Mouse (Mus musculus) embryonic facial prominence, embryonic 14.5 days (tissue): ENCODE data around the gene Vamp8. TPM values are rescaled to one million over a fixed set of nuclear protein-coding genes. Genes with fewer than 3 reads are reported as not detected.

Experiments used
- ATAC-seq: fragments of 200-750 bp; cut with Nextera tagmentation; 2 replicates; pipeline ENCODE4 v1.8.0; 2017; ENCODE audit warnings: low read depth, moderate number of reproducible peaks, moderate TSS enrichment
- DNase-seq: peaks from one replicate; pipeline ENCODE4 v3.0.0-alpha.2; 2015; ENCODE audit warnings: low spot score
- H3K27ac ChIP-seq: fragments of 300-500 bp; sonication (generic); replicated peaks from 2 replicates; pipeline ENCODE4 v1.5.1; 2014; ENCODE audit warnings: low read depth, mild to moderate bottlenecking, low read length, moderate library complexity
- H3K27me3 ChIP-seq: fragments of 300-500 bp; sonication (generic); replicated peaks from 2 replicates; pipeline ENCODE4 v1.6.1; 2014; ENCODE audit warnings: low read length; ENCODE audit not compliant: control insufficient read depth, insufficient read depth
- H3K36me3 ChIP-seq: fragments of 300-500 bp; sonication (generic); 2 replicates; pipeline ENCODE4 v1.6.1; 2014; ENCODE audit warnings: low read length, mixed read lengths; ENCODE audit not compliant: control insufficient read depth, insufficient read depth
- H3K4me1 ChIP-seq: fragments of 300-500 bp; sonication (generic); 2 replicates; pipeline ENCODE4 v1.6.1; 2014; ENCODE audit warnings: antibody characterized with exemption, low read length; ENCODE audit not compliant: control insufficient read depth, insufficient read depth
- H3K4me2 ChIP-seq: fragments of 300-500 bp; sonication (generic); 2 replicates; pipeline ENCODE4 v1.6.1; 2014; ENCODE audit warnings: low read depth, mild to moderate bottlenecking, low read length, moderate library complexity, mixed read lengths
- H3K4me3 ChIP-seq: fragments of 300-500 bp; sonication (generic); 2 replicates; pipeline ENCODE4 v1.5.1; 2014; ENCODE audit warnings: low read depth, mild to moderate bottlenecking, low read length
- H3K9ac ChIP-seq: fragments of 300-500 bp; sonication (generic); 2 replicates; pipeline ENCODE4 v1.6.1; 2014; ENCODE audit warnings: low read depth, mild to moderate bottlenecking, low read length, moderate library complexity, mixed read lengths
- H3K9me3 ChIP-seq: fragments of 300-500 bp; sonication (generic); 2 replicates; pipeline ENCODE4 v1.6.1; 2016; ENCODE audit warnings: low read length; ENCODE audit not compliant: control insufficient read depth
- WGBS: fragments of 180-500 bp; shearing (Covaris S2); extraction: QIAGEN DNeasy Blood & Tissue Kit; methylation state at CpG from one replicate; pipeline ENCODE4 v1.1.7; 2014; 5-methylcytosine and 5-hydroxymethylcytosine counted together
- polyA plus RNA-seq: library from polyadenylated mRNA; unstranded; fragments of >200 nt; fragmentation: Nextera tagmentation; extraction: Ambion mirVana; gene quantifications from 2 replicates; pipeline ENCODE4 v1.2.1, GENCODE M21; 2014

The Vamp8 gene
- polyA plus RNA-seq, 1 experiment from 2014 or later = 144 TPM

GRCm38 (mm10) chr6:72347166-72347941 is 43.1 kb downstream of the Vamp8 start, which contains the start of gene 0610030E20Rik:
0610030E20Rik (plus strand) TSS chr6:72347317.
- H3K9me3 ChIP-seq = no peaks in the 10 kb centered on the region
- 0% methylated on average over 46 of the region's 72 CpGs for whole genome bisulfite sequencing
- H3K4me1 ChIP-seq = peaks cover 25% of the 10 kb centered on the region
- H3K27me3 ChIP-seq = 0 out of 2 replicates have a peak, but pooled peaks cover 2% of the 10 kb centered on the region
- peak within 1 kb of the TSS; percentile 86 for H3K4me3 ChIP-seq
- H3K36me3 ChIP-seq = peaks cover 33% of the 10 kb centered on the region
- DNase-seq (peak; percentile 86), ATAC-seq (peak; percentile 70)
- H3K9ac ChIP-seq = peak within 1 kb of the TSS; percentile 95
- peak within 1 kb of the TSS; percentile 81 for H3K4me2 ChIP-seq
- H3K27ac ChIP-seq = peak within 1 kb of the TSS; percentile 92

- Histone ChIP-seq H3K27ac (no peak overlapping the region), H3K9me3 (no peaks in the 10 kb centered on the region), H3K4me1 (peaks cover 23% of the 10 kb centered on the region), H3K9ac (no peak overlapping the region), H3K4me2 (no peak overlapping the region), H3K4me3 (0 out of 2 replicates have a peak overlapping the region, but pooled peaks have one; percentile 86), H3K27me3 (0 out of 2 replicates have a peak, but pooled peaks cover 2% of the 10 kb centered on the region), H3K36me3 (peaks cover 30% of the 10 kb centered on the region)
- ATAC-seq = no peak
- WGBS = 91% methylated on average over 4 of the region's 4 CpGs
- DNase-seq = no peak
Measured at GRCm38 (mm10) chr6:72346261-72346660, 44.2 kb downstream of the Vamp8 start.

- WGBS = 52% methylated on average over 6 of the region's 6 CpGs
- peak overlapping the region; percentile 86 for H3K4me3 ChIP-seq
- H3K9me3 ChIP-seq = no peaks in the 10 kb centered on the region
- H3K36me3 ChIP-seq = peaks cover 27% of the 10 kb centered on the region
- DNase-seq (no peak), ATAC-seq (no peak)
- no peak overlapping the region for H3K9ac ChIP-seq
- peaks cover 23% of the 10 kb centered on the region for H3K4me1 ChIP-seq
- H3K4me2 ChIP-seq = peak overlapping the region; percentile 95
- no peak overlapping the region for H3K27ac ChIP-seq
- 0 out of 2 replicates have a peak, but pooled peaks cover 2% of the 10 kb centered on the region for H3K27me3 ChIP-seq
Measured at GRCm38 (mm10) chr6:72345633-72346032, 44.9 kb downstream of the Vamp8 start.

- Histone ChIP-seq H3K27me3 (0 out of 2 replicates have a peak, but pooled peaks cover 2% of the 10 kb centered on the region), H3K9ac (peak within 1 kb of the TSS; percentile 89), H3K27ac (peak within 1 kb of the TSS; percentile 61), H3K4me1 (peaks cover 23% of the 10 kb centered on the region), H3K4me3 (peak within 1 kb of the TSS; percentile 86), H3K36me3 (peaks cover 22% of the 10 kb centered on the region; the same call in 1 of the 2 replicates), H3K9me3 (no peaks in the 10 kb centered on the region), H3K4me2 (peak within 1 kb of the TSS; percentile 95)
- WGBS = under 1% methylated on average over 30 of the region's 30 CpGs
- DNase-seq (peak; percentile 98), ATAC-seq (peak; percentile 81)
Measured at GRCm38 (mm10) chr6:72345074-72345567, 45.4 kb downstream of the Vamp8 start, which contains the start of gene Usp39. Usp39 (minus strand) TSS chr6:72345184.

GRCm38 (mm10) chr6:72344396-72345073 is 46.0 kb downstream of the Vamp8 start:
- Histone ChIP-seq H3K9ac (peak overlapping the region; percentile 89), H3K4me2 (peak overlapping the region; percentile 95), H3K4me3 (peak overlapping the region; percentile 86), H3K4me1 (peaks cover 23% of the 10 kb centered on the region), H3K27me3 (0 out of 2 replicates have a peak, but pooled peaks cover 2% of the 10 kb centered on the region), H3K27ac (peak overlapping the region; percentile 61), H3K36me3 (peaks cover 22% of the 10 kb centered on the region; the same call in 1 of the 2 replicates), H3K9me3 (no peaks in the 10 kb centered on the region)
- DNase-seq (no peak), ATAC-seq (peak; percentile 46)
- 0% methylated on average over 20 of the region's 42 CpGs for WGBS

- no peak overlapping the region for H3K4me2 ChIP-seq
- no peak overlapping the region for H3K27ac ChIP-seq
- no peaks in the 10 kb centered on the region for H3K27me3 ChIP-seq
- H3K9ac ChIP-seq = no peak overlapping the region
- no peaks in the 10 kb centered on the region for H3K9me3 ChIP-seq
- H3K36me3 ChIP-seq = peaks cover 49% of the 10 kb centered on the region
- ATAC-seq (no peak), DNase-seq (no peak)
- no peak overlapping the region for H3K4me3 ChIP-seq
- 48% methylated on average over 2 of the region's 2 CpGs for WGBS
- H3K4me1 ChIP-seq = peaks cover 8% of the 10 kb centered on the region; the same call in 1 of the 2 replicates
Measured at GRCm38 (mm10) chr6:72340481-72340880, 50.0 kb downstream of the Vamp8 start.

Other genes starting within 250 kb of the Vamp8 start
- 12.1 and 12.9 TPM in 2 replicates for gene Atoh8, start 155.1 kb downstream of the Vamp8 start, polyA plus RNA-seq
- not detected in 2 replicates for gene Sftpb, start 86.1 kb downstream of the Vamp8 start, polyA plus RNA-seq
- gene Usp39, start 45.5 kb downstream of the Vamp8 start, polyA plus RNA-seq = 46.6 and 50.7 TPM in 2 replicates
- 19.6 and 25.0 TPM in 2 replicates for gene 0610030E20Rik, start 43.4 kb downstream of the Vamp8 start, polyA plus RNA-seq
- 16.3 and 17.6 TPM in 2 replicates for gene Tmem150a, start 35.3 kb downstream of the Vamp8 start, polyA plus RNA-seq
- gene Rnf181, start 23.7 kb downstream of the Vamp8 start, polyA plus RNA-seq = 79.9 and 81.1 TPM in 2 replicates
- 20.3 and 22.3 TPM in 2 replicates for gene Vamp5, start 10.2 kb downstream of the Vamp8 start, polyA plus RNA-seq
- gene Ggcx, start 23.6 kb upstream of the Vamp8 start, polyA plus RNA-seq = 15.0 and 15.7 TPM in 2 replicates
- 292 and 321 TPM in 2 replicates for gene Mat2a, start 48.9 kb upstream of the Vamp8 start, polyA plus RNA-seq
- gene Sh2d6, start 131.0 kb upstream of the Vamp8 start, polyA plus RNA-seq = not detected in 2 replicates
- gene Capg, start 153.7 kb upstream of the Vamp8 start, polyA plus RNA-seq = 70.8 and 75.9 TPM in 2 replicates
- gene Elmod3, start 207.7 kb upstream of the Vamp8 start, polyA plus RNA-seq = 18.7 and 18.8 TPM in 2 replicates
- 16.4 and 18.2 TPM in 2 replicates for gene Retsat, start 207.8 kb upstream of the Vamp8 start, polyA plus RNA-seq
- 33.8 and 34.7 TPM in 2 replicates for gene Tgoln1, start 226.3 kb upstream of the Vamp8 start, polyA plus RNA-seq